Mouse (Mus musculus): Measurements from ENCODE around the gene Sntg2. TPM values are rescaled to one million over a fixed set of nuclear protein-coding genes. Genes with fewer than 3 reads are reported as not detected.
A peak's percentile ranks its signal among the peaks of the same experiment; 100 is the strongest.

Sntg2 gene
- total RNA-seq (2021), result 1 to 10 TPM; 3.4 to 5.9 TPM

DNA sequence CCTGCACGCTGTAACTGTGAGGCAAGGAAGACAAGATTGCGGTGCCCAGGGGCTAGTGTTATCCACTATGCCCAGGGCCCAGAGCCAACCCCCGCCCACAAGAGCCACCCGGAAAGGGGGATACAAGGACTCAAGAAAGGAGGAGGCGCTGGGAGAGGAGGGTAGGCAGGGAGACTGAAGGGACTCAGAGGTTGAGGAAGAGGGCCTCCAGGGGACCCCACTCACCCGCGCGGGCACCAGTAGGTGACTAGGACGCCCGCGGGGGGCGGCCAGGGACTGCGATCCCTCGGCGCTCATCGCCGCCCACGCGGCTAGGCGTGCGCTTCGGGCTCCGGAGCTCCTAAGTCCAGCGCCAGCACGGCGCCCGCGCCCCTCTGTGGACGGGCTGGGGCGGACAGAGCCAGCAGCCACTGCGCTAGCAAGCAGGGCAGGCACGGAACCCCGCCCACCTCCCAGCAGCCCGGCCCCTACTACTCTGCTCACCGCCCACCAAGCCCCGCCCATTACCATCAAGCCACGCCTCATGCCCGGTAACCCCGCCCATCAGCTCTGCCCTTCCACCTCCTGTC is at the start of gene Sntg2:
Sntg2 (minus strand) TSS at position 443 of the 569 bp plus-strand sequence.
- peak; percentile 66 to 73 for DNase-seq

DNA sequence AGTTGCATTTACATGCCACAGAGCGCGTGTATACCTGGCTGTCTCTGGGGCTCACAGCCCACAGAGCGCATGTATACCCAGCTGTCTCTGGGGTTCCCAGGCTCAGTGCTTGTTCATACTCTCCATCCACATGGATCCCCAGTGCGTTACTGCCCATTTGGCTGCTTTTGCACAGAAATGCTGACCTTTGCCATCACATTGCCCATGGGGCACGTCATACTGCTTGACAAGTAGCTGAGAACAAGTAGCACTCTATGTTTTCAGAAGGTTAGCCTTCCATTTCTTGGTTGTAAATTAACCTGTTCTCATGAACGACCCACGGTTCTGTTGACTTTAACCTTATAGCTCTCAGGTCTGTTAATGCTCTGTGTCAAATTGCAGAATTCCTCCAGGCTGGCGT is 43.4 kb upstream of the Sntg2 start:
- DNase-seq, result no peak

DNA sequence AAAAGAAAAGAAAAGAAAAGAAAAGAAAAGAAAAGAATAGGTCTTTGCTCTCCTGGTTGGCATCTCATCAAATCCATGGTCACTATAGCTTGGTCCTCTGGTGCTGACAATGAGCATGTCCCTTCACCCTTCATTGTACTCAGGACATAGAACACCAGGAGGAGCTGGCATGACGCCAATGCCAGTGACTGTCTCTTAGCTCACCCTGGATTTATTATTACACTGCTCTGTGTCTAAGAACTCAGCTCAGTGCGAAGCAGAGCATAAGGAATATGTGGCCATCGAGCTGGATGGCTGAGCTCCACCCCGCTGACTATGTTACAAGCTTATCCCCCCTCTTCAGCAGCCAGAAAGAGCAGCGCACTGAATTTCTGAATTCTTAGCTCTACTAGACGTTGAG is 42.8 kb upstream of the Sntg2 start:
- no peak for DNase-seq

DNA sequence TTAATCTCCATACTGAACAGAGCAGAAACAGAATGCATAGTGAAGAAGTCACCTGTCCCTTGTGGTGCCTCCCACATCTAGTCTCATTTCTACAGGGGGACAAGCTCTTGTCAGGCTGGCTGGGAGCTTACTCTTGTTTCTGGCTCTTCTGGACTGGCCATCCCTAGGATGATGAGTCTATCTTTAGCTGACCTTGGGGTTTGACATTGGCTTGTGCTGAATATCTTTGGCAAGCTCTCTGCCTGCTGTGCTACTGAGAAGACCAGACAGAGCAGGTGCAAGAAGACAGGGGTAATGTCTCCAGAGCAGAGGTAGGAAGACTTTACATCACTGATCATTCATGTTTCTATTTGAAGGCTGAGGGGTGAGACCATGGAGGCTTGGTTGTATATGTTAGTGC is 29.5 kb upstream of the Sntg2 start:
- no peak for DNase-seq

DNA sequence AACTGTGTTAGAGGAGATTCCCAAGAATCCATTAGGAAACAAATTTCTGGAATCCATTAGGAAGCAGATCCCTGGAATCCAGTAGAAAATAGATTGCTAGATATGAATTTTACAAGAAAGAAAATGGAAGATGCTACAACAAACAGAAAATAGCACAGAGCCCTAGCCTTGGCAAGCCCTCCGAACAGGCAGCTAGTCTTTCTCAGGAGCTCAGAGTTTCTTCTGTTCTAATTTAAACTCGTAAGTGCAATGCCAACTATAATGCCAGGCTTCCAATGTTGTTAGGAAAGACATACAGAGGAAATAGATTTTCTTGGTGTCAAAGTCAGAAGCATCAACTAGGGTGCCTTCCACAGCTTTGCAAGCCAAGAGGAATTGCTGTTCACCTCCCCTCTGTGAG is 27.4 kb upstream of the Sntg2 start:
- no peak for DNase-seq

DNA sequence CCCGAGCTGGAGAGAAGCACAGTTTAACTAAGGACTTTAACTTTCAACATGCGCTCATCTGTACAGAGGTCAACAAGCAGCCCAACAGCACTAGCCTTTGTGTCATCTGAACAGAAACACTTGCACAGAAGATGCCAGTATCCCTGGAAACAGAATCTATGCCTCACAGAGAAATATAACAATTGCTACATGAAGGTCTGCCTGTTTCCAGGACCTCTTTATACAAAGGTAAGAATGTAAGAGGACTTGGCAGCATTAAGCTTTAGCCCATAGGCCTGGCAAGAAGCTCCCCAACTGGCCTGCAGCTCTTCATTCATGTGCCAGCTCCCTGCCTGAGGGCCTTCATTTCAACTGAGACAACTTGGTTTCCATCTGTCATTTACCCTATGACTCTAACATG is 26.9 kb upstream of the Sntg2 start:
- DNase-seq, result no peak

DNA sequence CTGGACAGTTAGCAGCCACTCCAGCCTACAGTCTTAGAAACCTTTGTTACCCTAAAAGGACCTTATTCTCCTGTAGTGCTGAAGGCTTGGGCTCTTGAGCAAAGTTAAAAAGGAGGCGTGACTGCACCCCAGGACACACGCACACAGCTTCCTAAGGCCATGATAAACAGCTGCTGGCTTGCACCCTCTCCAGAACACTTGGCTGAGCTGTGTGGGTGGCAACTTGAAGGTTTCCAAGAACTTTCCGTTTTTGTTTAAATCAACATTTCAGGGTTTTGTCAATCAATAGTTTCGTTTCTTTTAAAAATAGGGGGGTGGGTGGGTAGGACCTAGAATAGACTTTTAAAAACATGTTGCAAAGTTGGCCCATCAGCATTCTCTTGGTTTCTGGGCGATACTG is 882 bp downstream of the Sntg2 start:
- no peak for DNase-seq

DNA sequence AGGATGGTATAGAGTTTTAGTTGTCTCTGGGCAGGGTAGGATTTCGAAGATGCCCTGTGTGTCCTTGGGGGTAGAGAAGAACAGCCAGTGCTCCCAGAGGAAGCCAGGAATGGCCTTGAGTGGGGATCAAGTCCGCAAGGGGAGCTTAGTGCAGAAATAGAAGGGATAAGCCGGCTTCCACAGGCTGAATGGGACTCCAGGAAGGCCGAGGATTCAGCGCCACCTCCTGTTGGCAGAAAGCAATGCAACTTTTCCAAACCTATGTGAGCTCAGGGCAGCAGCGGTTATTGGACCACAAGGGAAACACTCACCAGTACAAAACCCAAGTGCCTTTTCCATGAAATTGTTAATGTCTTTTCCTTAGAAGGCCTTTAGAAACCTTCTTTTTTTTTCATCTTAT is 3.4 kb downstream of the Sntg2 start:
- DNase-seq, result peak; percentile 83 to 86

DNA sequence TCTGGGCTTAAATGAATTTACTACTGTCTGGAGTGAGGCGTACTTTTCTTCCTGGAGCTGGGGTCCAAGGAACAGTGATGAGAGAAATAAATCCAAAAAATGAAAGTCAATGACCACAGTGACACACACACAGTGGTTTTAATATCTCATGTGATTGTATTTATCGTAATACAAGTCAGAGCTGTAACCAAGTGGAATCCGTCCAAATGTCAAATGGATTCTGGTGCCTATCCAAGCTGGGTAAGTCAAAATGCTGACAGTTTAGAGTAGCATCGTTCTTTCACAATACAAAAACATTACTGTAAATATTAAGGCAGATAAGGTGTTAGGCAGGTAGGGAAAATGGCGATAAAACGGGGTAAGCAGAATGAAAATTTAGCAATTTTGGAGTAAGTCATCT is 4.0 kb downstream of the Sntg2 start:
- DNase-seq, result no peak

DNA sequence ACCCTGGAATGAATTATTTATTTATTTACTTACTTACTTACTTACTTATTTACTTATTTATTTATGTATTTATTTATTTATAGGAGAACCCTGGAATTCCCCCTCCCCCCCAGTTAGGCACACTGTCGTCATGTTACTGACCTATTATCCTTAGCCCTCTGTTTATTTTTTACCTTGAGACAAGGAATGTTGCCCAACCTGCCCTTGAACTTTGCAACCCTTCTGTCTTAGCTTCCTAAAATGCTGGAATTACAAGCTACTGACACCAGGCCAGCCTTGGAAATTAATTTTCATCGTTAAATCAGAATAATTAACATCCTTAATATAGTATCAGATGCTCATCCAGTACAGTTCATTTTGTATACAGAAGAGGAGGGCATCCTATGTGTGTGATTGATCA is 10.9 kb downstream of the Sntg2 start:
- no peak for DNase-seq

DNA sequence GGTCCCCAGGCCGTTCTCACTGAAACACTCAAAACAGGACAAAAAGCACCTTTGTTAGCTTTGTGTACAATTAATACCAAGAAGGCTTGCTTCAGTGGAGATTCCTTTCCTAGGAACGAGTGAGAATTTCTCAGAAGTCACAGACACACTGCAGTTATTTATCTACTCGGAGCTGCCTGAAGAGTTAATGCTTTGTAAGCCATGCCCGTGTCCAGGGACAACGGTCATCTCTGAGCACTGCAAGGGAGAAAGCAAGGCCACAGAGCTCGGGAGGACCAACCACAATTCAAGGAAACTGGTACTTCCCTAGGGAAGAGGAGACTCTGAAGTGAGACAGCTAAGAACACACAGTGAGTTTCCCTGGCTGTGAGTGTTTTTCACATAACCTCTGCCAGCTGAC is 15.5 kb downstream of the Sntg2 start:
- no peak for DNase-seq

DNA sequence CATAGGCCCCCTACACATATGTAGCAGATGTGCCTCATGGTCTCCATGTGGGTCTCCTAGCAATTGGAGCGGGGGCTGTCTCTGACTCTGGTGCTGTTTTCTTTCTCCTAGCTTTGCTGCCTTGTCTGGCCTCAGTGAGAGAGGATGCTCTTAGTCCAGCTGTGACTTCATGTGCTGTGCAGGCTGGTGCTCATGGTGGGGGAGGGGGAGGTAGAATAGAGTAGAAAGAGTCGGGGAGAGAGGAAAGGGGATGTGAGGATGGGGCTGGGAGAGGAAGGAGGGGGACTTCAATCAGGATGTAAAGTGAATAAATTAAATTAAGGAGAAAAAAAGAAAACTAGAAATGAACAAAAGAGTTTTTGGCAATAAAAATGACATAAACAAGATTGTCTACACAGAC is 20.8 kb downstream of the Sntg2 start:
- no peak for DNase-seq

DNA sequence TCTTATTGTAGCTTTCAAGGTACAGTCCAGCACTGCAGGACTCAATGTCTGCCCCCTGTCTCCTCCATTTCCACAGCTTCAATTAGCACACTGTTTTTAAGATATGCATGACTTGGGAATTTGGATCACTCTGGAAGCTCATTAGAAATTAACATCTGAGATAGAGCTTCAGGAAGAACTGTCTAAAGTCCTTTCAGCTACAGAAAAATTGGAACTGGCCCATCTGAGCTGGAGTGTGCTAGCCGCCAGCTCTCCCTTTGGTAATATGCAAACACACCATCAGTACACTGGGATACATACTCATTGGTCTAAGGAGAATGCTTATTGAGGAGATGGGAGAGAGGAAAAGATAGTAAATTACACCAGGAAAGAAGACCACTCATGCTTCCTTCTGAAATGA is 25.1 kb downstream of the Sntg2 start:
- DNase-seq, result no peak

DNA sequence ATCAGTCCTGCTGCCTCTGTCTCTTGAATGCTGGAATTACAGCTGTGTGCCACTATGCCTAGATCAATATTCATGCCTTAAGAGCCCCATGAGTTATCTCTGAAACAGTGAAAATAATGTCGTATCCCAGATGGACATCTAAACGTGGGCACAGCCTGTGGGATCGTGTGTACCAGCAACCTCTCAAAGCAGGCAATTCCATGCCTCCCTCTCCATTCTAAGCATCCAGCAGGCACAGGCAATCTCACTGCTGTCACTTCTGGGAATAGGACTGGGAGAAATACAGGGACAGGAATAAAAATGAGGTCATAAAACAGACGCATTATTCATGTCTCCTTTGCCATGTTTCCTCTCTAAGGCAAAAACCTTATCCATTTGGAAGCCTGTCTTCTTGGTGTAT is 25.9 kb downstream of the Sntg2 start:
- no peak for DNase-seq

DNA sequence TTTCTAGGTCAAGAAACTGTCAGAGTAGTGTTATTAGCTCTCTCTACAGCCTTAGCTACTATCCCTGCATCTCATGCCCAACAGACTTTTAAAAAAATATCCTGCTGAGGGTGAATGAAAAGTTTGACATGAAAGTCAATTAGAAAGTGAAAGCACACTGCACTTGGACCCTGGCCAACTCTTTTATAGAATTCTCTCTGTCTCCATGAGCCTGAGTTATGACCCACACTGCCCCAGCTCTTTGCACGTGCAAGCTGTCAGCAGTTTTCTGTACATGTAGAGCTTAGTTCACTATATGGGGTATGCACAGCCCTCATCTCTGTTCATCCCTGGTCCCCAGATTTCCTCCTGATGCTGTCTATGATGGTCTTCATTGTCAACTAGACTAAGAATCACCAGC is 28.4 kb downstream of the Sntg2 start:
- no peak for DNase-seq

DNA sequence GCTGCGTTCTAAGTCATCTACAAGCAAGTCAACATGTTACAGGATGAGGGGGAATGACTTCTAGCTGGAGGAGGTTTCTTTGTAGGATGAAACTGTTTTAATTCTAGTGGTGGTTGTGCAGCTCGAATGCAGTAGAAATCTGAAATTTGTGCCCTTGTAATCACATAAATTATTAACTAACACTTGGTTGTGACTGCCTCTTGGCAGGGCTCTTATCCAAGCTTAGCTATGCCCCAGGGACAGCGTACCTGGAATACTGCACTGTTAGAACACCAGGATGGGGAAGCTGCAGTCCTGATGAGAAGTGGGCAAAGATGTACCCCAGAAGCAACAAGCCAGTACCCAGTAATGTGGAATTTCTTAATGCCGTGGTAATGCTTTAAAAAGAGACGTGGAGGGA is 36.9 kb downstream of the Sntg2 start:
- DNase-seq, result no peak

DNA sequence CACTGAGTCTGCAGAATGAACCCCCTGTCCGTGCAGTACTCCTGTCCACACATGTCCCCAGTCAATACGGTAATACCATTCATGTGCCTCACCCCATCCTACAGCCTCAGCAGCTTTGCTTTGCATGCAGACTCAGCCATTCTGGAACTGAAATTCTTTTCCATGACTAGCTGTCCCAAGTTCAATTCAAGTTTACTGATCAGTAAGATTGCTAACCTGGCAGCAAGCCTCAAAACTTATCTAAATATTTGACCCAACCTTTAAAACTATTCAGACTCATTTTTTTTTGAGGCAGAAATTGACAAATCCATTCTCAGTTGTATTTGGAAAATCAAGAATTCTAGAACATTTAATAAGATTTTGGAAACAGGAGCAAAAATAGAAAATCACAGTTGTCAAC is 38.7 kb downstream of the Sntg2 start:
- DNase-seq, result no peak

DNA sequence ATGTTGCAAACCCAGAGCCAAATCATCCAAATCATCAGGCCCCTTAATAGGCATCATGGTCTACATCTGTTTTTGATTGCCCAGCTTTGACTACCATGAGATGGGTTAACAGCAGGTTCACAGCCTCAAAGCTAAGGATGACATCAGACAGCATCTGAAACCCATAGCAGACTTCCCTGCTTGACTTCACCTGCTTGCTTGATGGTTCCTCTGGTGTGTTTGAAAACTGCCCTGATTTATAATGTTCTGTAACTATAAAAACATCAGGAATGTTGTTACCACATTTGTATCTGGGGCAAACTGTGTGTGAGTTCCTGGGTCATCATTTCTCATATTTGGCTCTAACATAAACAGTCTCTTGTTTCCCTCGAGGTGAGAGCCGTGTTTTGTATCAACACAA is 55.2 kb downstream of the Sntg2 start:
- DNase-seq, result no peak

DNA sequence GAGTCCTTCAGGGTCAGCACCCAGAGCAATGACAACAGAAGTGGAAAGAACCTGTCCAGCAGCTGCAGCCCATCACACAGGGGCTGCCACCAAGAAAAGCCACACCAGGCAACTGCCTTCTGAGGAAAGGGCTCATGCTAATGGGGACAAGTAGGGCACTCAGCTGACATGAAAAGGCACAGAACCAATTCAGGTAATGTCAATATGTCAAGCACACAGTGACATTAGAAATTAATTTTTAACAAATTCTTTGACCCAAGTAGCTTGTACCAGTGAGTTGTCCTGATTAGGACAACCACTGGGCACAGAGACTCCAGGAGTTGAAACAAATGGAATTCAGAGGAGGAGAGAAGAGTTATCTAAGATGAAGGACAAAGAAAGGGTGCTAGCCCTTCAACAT is 60.2 kb downstream of the Sntg2 start:
- DNase-seq, result no peak

DNA sequence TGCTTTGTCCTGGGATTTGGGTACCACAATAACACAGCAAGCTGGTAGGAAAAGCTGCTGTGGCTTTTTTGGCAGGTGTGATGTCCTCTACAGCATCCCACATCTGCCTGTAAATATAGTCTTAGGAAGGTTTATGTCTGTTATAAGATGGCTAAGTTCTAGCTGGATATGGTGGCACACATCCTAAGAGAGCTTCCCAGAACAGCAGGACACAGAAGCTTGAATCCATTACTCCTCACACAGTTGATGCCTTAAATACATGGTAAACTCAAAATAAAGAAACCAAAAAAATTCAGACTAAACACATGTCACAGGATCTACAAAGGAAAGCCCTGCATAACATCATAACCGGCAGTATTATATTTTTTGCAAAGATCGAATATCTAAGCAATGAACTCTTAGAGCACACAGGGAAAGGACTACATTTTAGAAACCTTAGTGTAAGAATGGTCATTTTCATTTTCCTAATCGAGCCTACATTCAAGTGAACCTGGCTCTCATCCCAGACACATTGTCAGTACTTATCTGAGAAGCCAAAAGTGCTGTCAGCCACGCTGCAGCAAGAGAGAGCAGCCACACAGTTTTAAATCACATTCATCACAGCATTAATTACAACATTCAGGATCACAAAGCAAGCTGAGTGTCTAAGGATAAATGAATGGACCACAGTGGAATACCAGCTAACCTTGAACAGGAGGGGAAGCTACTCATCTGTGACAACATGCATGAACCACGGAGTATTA is 64.8 kb downstream of the Sntg2 start:
- no peak for DNase-seq

DNA sequence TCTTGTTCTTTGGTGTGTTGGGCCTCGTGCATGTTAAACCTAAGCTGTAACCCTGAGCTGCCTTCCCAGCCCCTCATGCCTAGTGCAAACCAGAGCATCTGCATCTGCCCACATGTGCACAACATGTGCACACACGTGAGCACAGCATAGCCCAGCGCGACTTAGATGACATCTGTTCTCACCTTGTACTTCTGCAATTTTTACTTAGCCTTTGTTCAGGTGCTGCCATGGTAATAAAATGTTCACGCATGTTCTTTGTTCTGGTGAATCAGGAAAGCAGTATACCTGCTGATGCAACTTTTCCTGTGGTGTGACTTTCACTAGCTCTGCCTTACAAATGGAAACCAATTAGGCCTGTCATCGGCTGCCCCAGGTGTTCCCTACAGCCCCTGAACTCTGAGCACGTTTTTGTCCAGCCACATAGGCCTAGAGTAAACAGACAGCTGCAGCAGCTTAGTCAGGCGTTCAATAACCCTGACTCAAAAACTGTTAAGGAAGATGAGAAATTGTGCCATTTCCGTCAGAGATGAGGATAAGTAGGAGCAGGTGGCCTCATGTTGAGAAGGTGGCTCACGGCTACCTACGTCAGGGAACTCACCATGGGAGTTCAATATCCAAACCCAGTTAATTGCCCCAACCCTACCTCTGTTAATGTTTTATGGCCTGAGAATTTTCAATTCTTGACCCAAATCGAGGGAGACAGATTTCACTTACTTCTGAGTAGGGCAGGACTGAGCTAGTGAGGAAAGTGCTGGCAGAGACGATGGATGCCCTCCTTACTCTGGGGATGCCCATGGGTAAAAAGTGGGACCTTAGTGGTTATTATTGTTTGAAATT is 80.2 kb downstream of the Sntg2 start:
- DNase-seq, result no peak

DNA sequence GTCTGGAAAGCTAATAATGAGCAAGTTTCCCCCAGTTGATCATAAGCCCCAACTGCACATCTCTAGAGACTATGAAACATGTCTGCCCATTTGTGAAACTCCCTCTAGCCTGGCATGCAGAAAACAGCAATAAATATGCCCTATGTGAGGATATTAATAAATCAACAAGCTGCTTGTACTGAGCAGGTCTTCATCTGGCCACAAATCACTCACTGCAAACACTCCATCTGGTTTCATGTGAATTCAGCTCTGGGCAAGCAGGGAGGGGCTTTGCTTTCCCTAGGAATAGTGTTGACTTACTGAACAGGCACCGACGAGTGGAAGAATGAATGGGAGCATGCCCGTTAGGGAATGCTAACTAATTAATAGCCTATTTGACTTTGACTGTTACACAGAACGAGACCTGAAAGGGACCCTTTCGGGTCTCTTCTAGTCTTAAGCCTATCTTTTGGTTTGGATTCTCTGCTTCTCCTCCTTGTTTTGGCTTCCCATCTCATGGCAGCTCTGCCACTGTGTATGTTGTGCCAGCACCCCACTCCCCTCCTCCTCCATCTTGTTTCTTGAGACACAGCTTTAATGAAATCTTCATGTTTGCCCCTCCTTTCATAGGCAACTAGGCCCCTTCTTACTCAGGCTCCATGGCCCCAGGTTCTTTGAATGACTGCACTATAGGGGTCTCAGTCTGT is 86.1 kb downstream of the Sntg2 start:
- DNase-seq, result peak; percentile 12 to 22

DNA sequence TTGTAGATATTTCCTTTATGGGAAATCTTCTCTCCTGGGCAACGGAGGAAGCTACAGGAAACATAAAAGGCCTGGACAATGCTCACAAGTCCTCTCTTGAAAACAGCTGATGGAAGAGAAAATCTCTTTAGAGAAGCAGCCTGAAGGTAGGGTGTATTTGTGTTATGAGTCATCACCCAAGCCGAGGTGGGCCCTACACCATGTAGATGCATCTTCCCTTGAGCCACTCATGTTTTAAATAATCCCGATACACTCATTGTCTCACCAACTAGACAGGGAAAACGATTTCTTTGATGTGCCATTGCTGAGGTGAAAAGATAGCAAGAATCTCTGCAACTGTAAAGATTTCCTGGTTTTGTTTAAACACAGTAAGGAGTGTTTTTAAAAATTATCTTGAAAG is 89.4 kb downstream of the Sntg2 start:
- no peak for DNase-seq
